Mouse (Mus musculus): ENCODE results near the gene Gm28230. TPM values are rescaled to one million over a fixed set of nuclear protein-coding genes. Genes with fewer than 3 reads are reported as not detected.

Gm28230 gene
- polyA plus RNA-seq, 1 experiment from 2014 or later: 3.9 TPM

DNA sequence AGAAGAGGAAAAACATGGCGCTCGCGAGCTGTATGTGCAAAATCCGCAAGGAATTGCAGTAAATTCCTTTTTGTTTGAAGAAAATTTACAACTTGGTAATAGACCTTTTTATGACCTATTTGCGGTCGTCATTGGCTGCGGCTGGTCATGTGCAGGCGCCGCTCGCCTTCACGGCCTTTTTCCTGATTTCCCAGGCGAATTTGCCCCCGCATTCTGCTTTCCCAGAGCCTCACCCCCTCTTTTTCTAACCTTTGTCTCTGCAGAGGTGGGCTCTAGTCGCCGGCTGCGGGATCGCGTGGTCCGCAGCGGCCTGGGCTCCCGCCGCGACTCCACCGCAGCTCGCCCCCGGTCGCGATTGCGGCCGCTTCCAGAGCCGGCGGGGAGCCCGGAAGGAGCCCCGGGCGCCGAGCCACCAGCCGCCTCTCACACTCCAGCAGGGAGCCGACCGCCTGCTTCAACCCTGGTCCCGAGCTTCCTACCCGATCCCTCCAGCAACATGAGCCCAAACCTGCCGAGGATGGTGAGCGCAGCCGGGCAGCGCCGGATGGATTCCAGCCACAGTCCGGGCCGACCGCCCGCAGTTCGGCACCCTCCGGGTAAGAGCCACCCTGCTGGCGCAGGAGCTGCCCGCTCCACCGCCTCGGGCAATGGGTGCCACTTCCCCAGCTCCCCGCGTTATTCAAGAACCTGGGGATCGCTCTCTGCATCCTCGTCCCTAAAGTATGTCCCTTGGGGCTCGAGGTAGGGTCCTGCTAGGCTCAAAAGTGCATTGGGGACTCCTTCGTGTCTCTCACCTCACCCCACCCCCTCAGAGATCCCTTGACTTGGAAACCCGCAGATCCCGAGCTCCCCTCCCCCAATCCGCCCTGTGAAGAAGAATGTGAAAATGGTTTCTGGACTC is 14.6 kb upstream of the Gm28230 start, which contains the start of the genes Hoxd3 and Hoxd4:
Gene Hoxd3 (plus strand): TSS at position 207 of the 901 bp plus-strand sequence.
Gene Hoxd4 (plus strand): TSS at position 209 of the 901 bp plus-strand sequence.
- no peaks in the 10 kb centered on the region for H3K36me3 ChIP-seq (ENCODE audit: control insufficient read depth, insufficient read depth, low read length)
- peak within 1 kb of the TSS; percentile 100 for H3K9ac ChIP-seq (ENCODE audit: low read length)
- under 1% methylated on average over 65 of the region's 65 CpGs for WGBS
- H3K27me3 ChIP-seq (ENCODE audit: control insufficient read depth, insufficient read depth, low read length): peaks cover 7% of the 10 kb centered on the region; the same call in 1 of the 2 replicates
- H3K9me3 ChIP-seq (ENCODE audit: control insufficient read depth, low read length): no peaks in the 10 kb centered on the region
- DNase-seq (ENCODE audit: low spot score): peak; percentile 77
- H3K27ac ChIP-seq (ENCODE audit: low read depth, low read length): peak within 1 kb of the TSS; percentile 100
- peaks cover 28% of the 10 kb centered on the region for H3K4me1 ChIP-seq (ENCODE audit: control insufficient read depth, insufficient read depth, low read length)
- peak within 1 kb of the TSS; percentile 75 for H3K4me2 ChIP-seq (ENCODE audit: low read depth)
- peak; percentile 68 for ATAC-seq (ENCODE audit: insufficient read depth, low FRiP score, low TSS enrichment)
- H3K4me3 ChIP-seq (ENCODE audit: low read depth, low read length): peak within 1 kb of the TSS; percentile 98

DNA sequence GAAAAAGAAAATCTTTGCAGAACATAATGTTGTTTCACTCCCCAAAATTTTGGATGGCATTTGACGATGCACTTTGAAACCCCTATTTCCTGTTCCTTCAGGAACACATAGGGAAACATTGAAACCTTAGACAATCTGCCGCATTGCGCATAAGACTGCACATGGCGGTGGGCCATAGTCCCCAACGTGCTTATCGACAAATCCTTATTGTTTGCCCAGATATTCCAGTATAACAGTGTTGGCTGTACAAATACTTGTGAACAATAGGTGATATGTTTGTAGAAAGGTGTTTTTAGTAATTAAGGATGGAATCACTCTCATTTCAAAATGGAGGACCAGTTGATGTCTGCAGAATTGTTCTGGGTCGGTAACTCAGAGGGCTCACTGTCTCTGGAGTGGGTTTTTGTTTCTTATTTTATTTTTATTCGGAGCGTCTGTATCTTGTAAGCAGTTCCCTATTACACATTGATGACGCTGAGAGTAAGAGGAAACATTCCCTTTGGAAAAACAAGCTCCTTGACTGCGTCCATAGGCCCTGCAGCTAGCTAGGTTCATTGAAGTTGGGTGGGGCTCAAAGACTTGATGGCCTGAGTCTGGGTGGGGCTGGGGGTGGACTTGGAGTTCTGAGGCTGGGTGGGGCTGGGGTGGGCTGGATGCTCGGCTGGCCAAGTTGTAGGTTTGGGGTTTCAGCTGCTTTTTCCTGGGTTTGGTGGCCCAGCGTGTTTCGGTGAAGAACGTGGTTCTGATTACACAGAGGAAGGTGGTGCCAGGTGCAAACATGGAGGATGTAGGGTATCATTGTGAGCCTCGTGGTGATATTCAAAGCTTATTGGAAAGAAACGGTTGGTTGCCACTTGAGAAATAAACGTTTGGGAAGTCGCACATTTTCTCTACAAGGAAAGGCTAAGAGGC is 13.0 kb upstream of the Gm28230 start:
- Histone ChIP-seq H3K4me2 (ENCODE audit: low read depth) (peak overlapping the region; percentile 75), H3K27ac (ENCODE audit: low read depth, low read length) (peak overlapping the region; percentile 93), H3K4me3 (ENCODE audit: low read depth, low read length) (peak overlapping the region; percentile 98), H3K9me3 (ENCODE audit: control insufficient read depth, low read length) (no peaks in the 10 kb centered on the region), H3K27me3 (ENCODE audit: control insufficient read depth, insufficient read depth, low read length) (peaks cover 4% of the 10 kb centered on the region; the same call in 1 of the 2 replicates), H3K36me3 (ENCODE audit: control insufficient read depth, insufficient read depth, low read length) (no peaks in the 10 kb centered on the region), H3K4me1 (ENCODE audit: control insufficient read depth, insufficient read depth, low read length) (peaks cover 29% of the 10 kb centered on the region), H3K9ac (ENCODE audit: low read length) (peak overlapping the region; percentile 100)
- whole genome bisulfite sequencing: 3% methylated on average over 19 of the region's 19 CpGs
- no peak for ATAC-seq (ENCODE audit: insufficient read depth, low FRiP score, low TSS enrichment)
- DNase-seq (ENCODE audit: low spot score): peak; percentile 46

DNA sequence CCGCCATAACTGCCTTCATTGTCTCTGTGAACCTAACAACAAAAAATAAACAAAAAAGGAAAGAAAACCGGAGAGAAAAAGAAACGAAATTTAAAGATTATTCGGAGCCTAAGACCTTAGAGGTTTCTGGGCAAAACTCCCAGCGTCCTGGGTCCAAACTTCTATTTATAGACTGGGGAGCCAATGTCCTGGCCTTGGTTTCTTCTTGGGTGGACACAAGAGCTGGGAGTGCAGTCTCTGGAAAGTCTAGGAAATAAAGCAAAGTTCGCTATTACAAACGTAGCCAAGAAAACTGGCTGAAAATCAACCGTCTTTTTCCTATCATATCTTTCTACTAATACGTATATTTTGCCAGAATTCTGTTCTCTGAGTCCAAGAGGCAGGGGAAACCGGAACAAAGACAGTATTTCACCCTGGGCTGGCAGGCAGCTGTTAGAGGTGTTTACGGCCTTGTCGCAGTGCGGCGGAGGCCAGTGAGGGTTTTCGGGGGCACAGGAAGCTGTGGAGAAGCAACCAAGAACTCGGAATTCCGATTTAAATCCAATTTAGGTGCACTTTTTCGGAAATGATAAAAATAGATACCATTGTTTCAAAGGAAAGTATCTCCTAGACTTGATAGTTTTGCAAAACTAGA is 12.3 kb upstream of the Gm28230 start:
- H3K4me2 ChIP-seq (ENCODE audit: low read depth): peak overlapping the region; percentile 75
- WGBS: 2% methylated on average over 18 of the region's 18 CpGs
- DNase-seq (ENCODE audit: low spot score): peak; percentile 66

DNA sequence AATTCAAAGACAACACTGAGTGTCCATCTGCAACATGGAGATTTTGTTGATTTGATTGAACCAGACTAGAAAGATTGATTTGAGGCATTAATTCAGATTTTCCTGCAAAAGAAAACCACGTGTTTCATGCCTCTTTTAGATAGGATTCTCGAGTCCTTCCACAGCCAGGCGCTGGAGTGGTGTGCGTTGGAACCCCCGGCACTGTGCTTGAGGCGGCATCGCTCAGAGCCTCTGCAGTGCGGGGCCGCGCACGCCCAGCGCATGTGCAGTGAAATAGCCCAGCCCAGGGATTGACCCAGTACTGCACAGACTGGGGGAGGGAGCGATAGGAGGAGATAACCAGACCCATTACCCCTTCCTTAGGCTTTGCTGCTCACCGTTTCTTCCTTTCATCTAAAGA is 11.6 kb upstream of the Gm28230 start:
- H3K9me3 ChIP-seq (ENCODE audit: control insufficient read depth, low read length): no peaks in the 10 kb centered on the region
- WGBS: under 1% methylated on average over 14 of the region's 14 CpGs
- peak overlapping the region; percentile 98 for H3K4me3 ChIP-seq (ENCODE audit: low read depth, low read length)
- H3K36me3 ChIP-seq (ENCODE audit: control insufficient read depth, insufficient read depth, low read length): no peaks in the 10 kb centered on the region
- peaks cover 31% of the 10 kb centered on the region for H3K4me1 ChIP-seq (ENCODE audit: control insufficient read depth, insufficient read depth, low read length)
- ATAC-seq (ENCODE audit: insufficient read depth, low FRiP score, low TSS enrichment): peak; percentile 73
- peak; percentile 80 for DNase-seq (ENCODE audit: low spot score)
- H3K27me3 ChIP-seq (ENCODE audit: control insufficient read depth, insufficient read depth, low read length): no peaks in the 10 kb centered on the region
- H3K4me2 ChIP-seq (ENCODE audit: low read depth): peak overlapping the region; percentile 75
- peak overlapping the region; percentile 93 for H3K27ac ChIP-seq (ENCODE audit: low read depth, low read length)
- peak overlapping the region; percentile 100 for H3K9ac ChIP-seq (ENCODE audit: low read length)

More for the DNA sequence above, 12.3 kb upstream of the Gm28230 start:
- Histone ChIP-seq H3K27ac (ENCODE audit: low read depth, low read length) (peak overlapping the region; percentile 93), H3K36me3 (ENCODE audit: control insufficient read depth, insufficient read depth, low read length) (no peaks in the 10 kb centered on the region), H3K27me3 (ENCODE audit: control insufficient read depth, insufficient read depth, low read length) (no peaks in the 10 kb centered on the region), H3K9me3 (ENCODE audit: control insufficient read depth, low read length) (no peaks in the 10 kb centered on the region), H3K4me1 (ENCODE audit: control insufficient read depth, insufficient read depth, low read length) (peaks cover 28% of the 10 kb centered on the region), H3K9ac (ENCODE audit: low read length) (peak overlapping the region; percentile 100), H3K4me3 (ENCODE audit: low read depth, low read length) (peak overlapping the region; percentile 98)
- ATAC-seq (ENCODE audit: insufficient read depth, low FRiP score, low TSS enrichment): no peak

DNA sequence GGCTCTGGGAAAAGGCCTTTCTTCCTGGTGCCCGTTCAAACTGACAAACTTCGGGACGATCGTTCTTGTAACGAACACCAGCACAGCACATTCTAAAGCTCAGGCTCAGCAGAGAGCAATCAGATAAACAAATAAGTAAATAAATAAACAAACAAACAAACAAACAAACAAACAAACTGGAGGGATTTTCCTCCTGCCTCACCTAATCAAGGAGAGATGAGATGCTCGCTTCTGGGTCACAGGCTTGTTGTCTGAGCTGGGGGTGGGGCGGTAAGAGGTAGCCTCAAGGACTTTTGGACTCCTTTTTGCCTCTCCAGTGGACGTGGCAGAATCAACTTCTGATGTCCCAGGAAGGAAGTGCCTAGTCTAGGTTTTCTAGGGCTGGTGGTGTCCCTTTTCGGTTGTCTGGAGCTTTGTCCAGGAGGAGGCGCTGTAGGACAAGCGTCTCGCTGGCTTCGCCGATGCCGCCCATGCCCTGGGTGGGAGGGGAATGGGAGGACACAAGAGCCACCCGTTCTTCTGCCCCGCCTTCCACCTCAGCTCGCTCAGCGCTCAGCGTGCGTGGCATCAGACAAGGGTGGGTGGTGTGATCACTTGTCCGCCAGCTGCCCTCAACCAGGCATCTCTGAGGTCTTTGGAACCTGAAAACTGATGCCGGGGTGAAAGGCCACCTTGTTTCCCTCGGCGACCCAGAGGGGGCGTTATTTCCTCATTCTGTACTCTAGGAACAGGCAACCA is 10.9 kb upstream of the Gm28230 start:
- peak overlapping the region; percentile 98 for H3K4me3 ChIP-seq (ENCODE audit: low read depth, low read length)
- peaks cover 32% of the 10 kb centered on the region for H3K4me1 ChIP-seq (ENCODE audit: control insufficient read depth, insufficient read depth, low read length)
- peak; percentile 58; the same call in 1 of the 2 replicates for ATAC-seq (ENCODE audit: insufficient read depth, low FRiP score, low TSS enrichment)
- 2% methylated on average over 26 of the region's 26 CpGs for WGBS
- H3K36me3 ChIP-seq (ENCODE audit: control insufficient read depth, insufficient read depth, low read length): no peaks in the 10 kb centered on the region
- peak overlapping the region; percentile 100 for H3K9ac ChIP-seq (ENCODE audit: low read length)
- H3K27ac ChIP-seq (ENCODE audit: low read depth, low read length): peak overlapping the region; percentile 93
- H3K27me3 ChIP-seq (ENCODE audit: control insufficient read depth, insufficient read depth, low read length): no peaks in the 10 kb centered on the region
- no peaks in the 10 kb centered on the region for H3K9me3 ChIP-seq (ENCODE audit: control insufficient read depth, low read length)
- peak overlapping the region; percentile 75 for H3K4me2 ChIP-seq (ENCODE audit: low read depth)
- peak; percentile 95 for DNase-seq (ENCODE audit: low spot score)

DNA sequence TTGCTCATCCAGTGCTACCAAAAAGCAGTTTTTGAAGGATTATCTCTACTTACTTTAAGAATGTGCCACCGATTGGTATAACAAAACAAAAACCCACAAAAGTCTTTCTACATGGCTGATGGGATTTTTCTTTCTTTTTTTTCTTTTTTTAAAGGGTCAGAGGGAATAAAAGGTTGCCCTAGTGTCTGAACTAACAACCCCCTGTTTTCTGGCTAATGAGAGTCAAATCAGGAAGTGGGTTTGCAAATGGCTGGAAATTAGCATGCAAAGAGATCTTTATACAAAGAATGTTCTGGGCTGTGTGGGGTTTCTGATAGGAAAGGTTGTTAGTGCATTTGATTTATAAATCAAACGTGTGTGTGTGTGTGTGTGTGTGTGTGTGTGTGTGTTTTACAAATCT is 6.1 kb upstream of the Gm28230 start:
- peak overlapping the region; percentile 89 for H3K4me2 ChIP-seq (ENCODE audit: low read depth)
- ATAC-seq (ENCODE audit: insufficient read depth, low FRiP score, low TSS enrichment) (no peak), DNase-seq (ENCODE audit: low spot score) (no peak)
- H3K9me3 ChIP-seq (ENCODE audit: control insufficient read depth, low read length): no peaks in the 10 kb centered on the region
- no peaks in the 10 kb centered on the region for H3K36me3 ChIP-seq (ENCODE audit: control insufficient read depth, insufficient read depth, low read length)
- H3K4me3 ChIP-seq (ENCODE audit: low read depth, low read length): peak overlapping the region; percentile 66
- H3K27ac ChIP-seq (ENCODE audit: low read depth, low read length): peak overlapping the region; percentile 81
- H3K4me1 ChIP-seq (ENCODE audit: control insufficient read depth, insufficient read depth, low read length): peaks cover 57% of the 10 kb centered on the region
- H3K9ac ChIP-seq (ENCODE audit: low read length): peak overlapping the region; percentile 95
- no peaks in the 10 kb centered on the region for H3K27me3 ChIP-seq (ENCODE audit: control insufficient read depth, insufficient read depth, low read length)
- WGBS: 2% methylated on average over 2 of the region's 2 CpGs

DNA sequence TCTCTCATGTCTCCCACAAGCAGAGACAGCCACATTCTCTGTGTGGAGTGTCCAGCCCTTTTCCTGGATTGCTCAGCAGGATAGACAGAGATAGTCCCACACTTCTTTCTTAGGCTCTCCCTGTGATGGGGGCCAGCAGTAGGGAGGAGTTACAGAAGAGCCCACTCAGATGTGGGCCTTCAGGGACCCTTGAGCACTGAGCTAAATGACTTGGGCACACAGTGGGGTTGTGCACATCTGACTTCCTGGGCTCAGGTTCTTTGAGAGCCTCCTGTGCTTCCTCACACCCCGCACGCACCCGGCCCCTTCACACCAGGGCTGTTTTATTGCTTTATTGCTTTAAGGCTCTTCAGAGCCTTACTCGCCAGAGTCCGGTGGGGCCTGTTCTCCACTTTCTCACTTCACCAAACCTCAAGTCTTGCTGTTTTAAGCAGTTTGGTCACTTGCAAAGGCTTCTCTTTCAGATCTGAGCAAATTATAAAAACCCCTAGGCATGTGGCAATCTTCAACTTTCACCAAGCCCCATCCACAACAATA is 5.5 kb upstream of the Gm28230 start:
- ATAC-seq (ENCODE audit: insufficient read depth, low FRiP score, low TSS enrichment) (peak; percentile 57), DNase-seq (ENCODE audit: low spot score) (peak; percentile 52)
- H3K9ac ChIP-seq (ENCODE audit: low read length): peak overlapping the region; percentile 95

More for the DNA sequence above, 5.5 kb upstream of the Gm28230 start:
- H3K9me3 ChIP-seq (ENCODE audit: control insufficient read depth, low read length): no peaks in the 10 kb centered on the region
- H3K4me2 ChIP-seq (ENCODE audit: low read depth): peak overlapping the region; percentile 89
- 3% methylated on average over 5 of the region's 5 CpGs for WGBS
- H3K4me1 ChIP-seq (ENCODE audit: control insufficient read depth, insufficient read depth, low read length): peaks cover 60% of the 10 kb centered on the region
- H3K4me3 ChIP-seq (ENCODE audit: low read depth, low read length): peak overlapping the region; percentile 66
- no peaks in the 10 kb centered on the region for H3K36me3 ChIP-seq (ENCODE audit: control insufficient read depth, insufficient read depth, low read length)
- H3K27me3 ChIP-seq (ENCODE audit: control insufficient read depth, insufficient read depth, low read length): no peaks in the 10 kb centered on the region
- peak overlapping the region; percentile 81 for H3K27ac ChIP-seq (ENCODE audit: low read depth, low read length)

Data from neural tube, embryonic 11.5 days (tissue).